Mouse (Mus musculus): ENCODE measurements around the gene Ccl5. TPM values are rescaled to one million over a fixed set of nuclear protein-coding genes. Genes with fewer than 3 reads are reported as not detected.
A peak's percentile ranks its signal among the peaks of the same experiment; 100 is the strongest.
"Not testable (repeated sequence)": the region's sequence is repeated elsewhere in the genome, so short reads cannot be mapped to it uniquely, and the experiment has no call there.

The Ccl5 gene
- polyA plus RNA-seq, 1 experiment from 2014 or later: not detected

GRCm38 (mm10) chr11:83562311-83562887 is 32.1 kb upstream of the Ccl5 start:
- H3K27me3 ChIP-seq (ENCODE audit: low read depth, poor library complexity, severe bottlenecking): no peaks in the 10 kb centered on the region
- WGBS: 82% methylated on average over 6 of the region's 6 CpGs
- no peaks in the 10 kb centered on the region for H3K36me3 ChIP-seq
- H3K9me3 ChIP-seq (replicated peaks): no peaks in the 10 kb centered on the region
- H3K4me3 ChIP-seq: no peak overlapping the region
- H3K27ac ChIP-seq (replicated peaks): no peak overlapping the region
- no peak for DNase-seq (ENCODE audit: low spot score)
- H3K4me1 ChIP-seq: 0 out of 2 replicates have a peak, but pooled peaks cover 3% of the 10 kb centered on the region

DNA sequence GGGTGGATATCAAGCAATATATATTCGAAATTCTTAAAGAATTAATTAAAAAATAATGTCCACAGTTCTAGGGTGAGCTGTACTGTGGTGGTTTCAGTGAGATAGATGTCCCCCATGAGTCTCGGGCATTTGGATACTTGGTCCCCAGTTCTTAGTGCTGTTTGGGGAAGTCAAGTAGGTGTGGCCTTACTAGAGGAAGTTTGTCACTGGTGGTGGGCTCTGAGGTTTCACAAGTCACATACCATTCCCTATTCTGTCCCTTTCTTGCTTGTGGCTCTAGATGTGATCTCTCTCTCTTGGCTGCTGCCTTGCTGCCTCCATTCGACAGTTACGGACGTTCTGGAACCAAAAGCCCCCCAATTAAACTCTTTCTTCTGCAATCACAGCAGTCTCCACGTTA is 30.1 kb upstream of the Ccl5 start:
- Histone ChIP-seq H3K4me3 (no peak overlapping the region), H3K9me3 (replicated peaks) (no peaks in the 10 kb centered on the region), H3K27me3 (ENCODE audit: low read depth, poor library complexity, severe bottlenecking) (no peaks in the 10 kb centered on the region), H3K27ac (replicated peaks) (no peak overlapping the region), H3K4me1 (peaks cover 12% of the 10 kb centered on the region; the same call in 1 of the 2 replicates), H3K36me3 (no peaks in the 10 kb centered on the region)
- DNase-seq (ENCODE audit: low spot score): no peak
- 81% methylated on average over 6 of the region's 6 CpGs for WGBS

GRCm38 (mm10) chr11:83557074-83557473 is 26.8 kb upstream of the Ccl5 start:
- H3K4me1 ChIP-seq: peaks cover 12% of the 10 kb centered on the region; the same call in 1 of the 2 replicates
- H3K9me3 ChIP-seq (replicated peaks): no peaks in the 10 kb centered on the region
- H3K27me3 ChIP-seq (ENCODE audit: low read depth, poor library complexity, severe bottlenecking): no peaks in the 10 kb centered on the region
- 54% methylated on average over 10 of the region's 10 CpGs for WGBS
- H3K36me3 ChIP-seq: no peaks in the 10 kb centered on the region
- H3K4me3 ChIP-seq: no peak overlapping the region
- no peak overlapping the region for H3K27ac ChIP-seq (replicated peaks)
- DNase-seq (ENCODE audit: low spot score): no peak

GRCm38 (mm10) chr11:83556085-83556781 is 25.9 kb upstream of the Ccl5 start:
- DNase-seq (ENCODE audit: low spot score): peak; percentile 22
- Histone ChIP-seq H3K36me3 (no peaks in the 10 kb centered on the region), H3K27ac (replicated peaks) (no peak overlapping the region), H3K4me1 (peaks cover 12% of the 10 kb centered on the region; the same call in 1 of the 2 replicates), H3K27me3 (ENCODE audit: low read depth, poor library complexity, severe bottlenecking) (no peaks in the 10 kb centered on the region), H3K9me3 (replicated peaks) (no peaks in the 10 kb centered on the region), H3K4me3 (no peak overlapping the region)
- WGBS: 34% methylated on average over 8 of the region's 8 CpGs

DNA sequence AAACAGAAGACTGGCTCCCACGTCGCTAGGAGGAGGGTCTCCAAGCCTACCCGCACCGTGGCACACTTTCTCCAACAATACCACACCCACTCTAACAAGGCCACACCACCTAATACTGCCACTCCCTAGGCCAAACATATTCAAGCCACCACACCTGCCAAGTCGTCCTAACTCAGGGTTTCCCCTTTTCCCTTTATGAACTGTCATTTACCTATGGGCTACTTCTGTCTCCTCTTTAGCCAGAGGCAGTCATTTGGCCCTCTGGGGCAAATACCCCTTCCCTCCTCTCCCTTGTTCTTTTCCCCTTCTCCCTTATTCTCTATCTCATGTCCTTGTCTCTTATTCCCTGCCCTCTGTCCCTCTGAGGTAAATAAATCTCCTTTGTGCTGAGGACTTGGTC is 21.4 kb upstream of the Ccl5 start:
- no peaks in the 10 kb centered on the region for H3K9me3 ChIP-seq (replicated peaks)
- no peaks in the 10 kb centered on the region for H3K27me3 ChIP-seq (ENCODE audit: low read depth, poor library complexity, severe bottlenecking)
- H3K36me3 ChIP-seq: no peaks in the 10 kb centered on the region
- no peak overlapping the region for H3K27ac ChIP-seq (replicated peaks)
- no peak for DNase-seq (ENCODE audit: low spot score)
- H3K4me1 ChIP-seq: peaks cover 3% of the 10 kb centered on the region; the same call in 1 of the 2 replicates
- 85% methylated on average over 5 of the region's 5 CpGs for WGBS
- no peak overlapping the region for H3K4me3 ChIP-seq

DNA sequence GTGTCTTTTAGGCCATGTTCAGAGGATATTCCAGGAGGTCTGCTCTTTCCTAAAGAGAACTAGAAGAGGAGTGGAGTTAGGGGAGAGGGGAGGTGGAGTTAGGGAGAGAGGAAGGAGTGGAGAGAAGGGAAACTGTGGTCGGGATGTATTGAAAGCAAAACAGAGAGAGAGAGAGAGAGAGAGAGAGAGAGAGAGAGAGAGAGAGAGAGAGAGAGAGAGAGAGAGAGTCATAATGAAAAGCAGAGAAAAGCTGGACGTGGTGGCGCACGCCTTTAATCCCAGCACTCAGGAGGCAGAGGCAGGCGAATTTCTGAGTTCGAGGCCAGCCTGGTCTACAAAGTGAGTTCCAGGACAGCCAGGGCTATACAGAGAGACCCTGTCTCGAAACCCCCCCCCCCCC is 20.7 kb upstream of the Ccl5 start:
- not testable (repeated sequence) for H3K4me3 ChIP-seq, H3K4me1 ChIP-seq

GRCm38 (mm10) chr11:83550186-83550632 is 19.9 kb upstream of the Ccl5 start:
- no peak overlapping the region for H3K4me3 ChIP-seq
- no peaks in the 10 kb centered on the region for H3K4me1 ChIP-seq
- no peaks in the 10 kb centered on the region for H3K36me3 ChIP-seq
- WGBS: 97% methylated on average over 5 of the region's 5 CpGs
- no peaks in the 10 kb centered on the region for H3K27me3 ChIP-seq (ENCODE audit: low read depth, poor library complexity, severe bottlenecking)
- no peak for DNase-seq (ENCODE audit: low spot score)
- no peaks in the 10 kb centered on the region for H3K9me3 ChIP-seq (replicated peaks)
- no peak overlapping the region for H3K27ac ChIP-seq (replicated peaks)

More for the DNA sequence above, 20.7 kb upstream of the Ccl5 start:
- not testable (repeated sequence) for H3K9me3 ChIP-seq (replicated peaks); H3K27ac ChIP-seq (replicated peaks); H3K36me3 ChIP-seq; H3K27me3 ChIP-seq (ENCODE audit: low read depth, poor library complexity, severe bottlenecking); DNase-seq (ENCODE audit: low spot score)
- WGBS: 91% methylated on average over 7 of the region's 7 CpGs

DNA sequence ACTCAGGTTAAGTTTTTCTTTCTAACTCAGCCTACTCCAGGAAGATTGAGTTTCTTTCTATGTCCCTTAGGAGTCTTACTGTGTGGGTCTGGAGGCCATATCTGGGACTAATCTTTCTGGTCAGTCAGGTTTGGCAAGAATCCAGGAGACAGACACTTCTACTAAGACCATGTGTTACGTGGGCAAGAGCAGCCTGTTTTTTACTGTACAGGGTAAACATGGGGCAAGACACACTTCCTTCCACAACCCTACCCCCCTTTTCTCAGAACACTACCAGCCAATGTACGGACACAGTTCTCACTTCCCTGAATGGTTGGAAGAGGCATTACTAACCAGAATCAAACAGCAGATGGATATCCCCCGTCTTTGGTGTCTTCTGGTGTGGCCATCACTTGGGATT is 13.9 kb upstream of the Ccl5 start:
- no peaks in the 10 kb centered on the region for H3K9me3 ChIP-seq (replicated peaks)
- DNase-seq (ENCODE audit: low spot score): no peak
- H3K27ac ChIP-seq (replicated peaks): no peak overlapping the region
- 85% methylated on average over 3 of the region's 3 CpGs for WGBS
- H3K36me3 ChIP-seq: no peaks in the 10 kb centered on the region
- no peak overlapping the region for H3K4me3 ChIP-seq
- H3K27me3 ChIP-seq (ENCODE audit: low read depth, poor library complexity, severe bottlenecking): no peaks in the 10 kb centered on the region
- no peaks in the 10 kb centered on the region for H3K4me1 ChIP-seq

GRCm38 (mm10) chr11:83541415-83541814 is 11.1 kb upstream of the Ccl5 start:
- Histone ChIP-seq H3K4me3 (no peak overlapping the region), H3K36me3 (no peaks in the 10 kb centered on the region), H3K27me3 (ENCODE audit: low read depth, poor library complexity, severe bottlenecking) (no peaks in the 10 kb centered on the region), H3K4me1 (no peaks in the 10 kb centered on the region), H3K27ac (replicated peaks) (no peak overlapping the region), H3K9me3 (replicated peaks) (no peaks in the 10 kb centered on the region)
- WGBS: 92% methylated on average over 3 of the region's 3 CpGs
- DNase-seq (ENCODE audit: low spot score): no peak

GRCm38 (mm10) chr11:83540931-83541330 is 10.6 kb upstream of the Ccl5 start:
- WGBS: 87% methylated on average over 2 of the region's 2 CpGs

DNA sequence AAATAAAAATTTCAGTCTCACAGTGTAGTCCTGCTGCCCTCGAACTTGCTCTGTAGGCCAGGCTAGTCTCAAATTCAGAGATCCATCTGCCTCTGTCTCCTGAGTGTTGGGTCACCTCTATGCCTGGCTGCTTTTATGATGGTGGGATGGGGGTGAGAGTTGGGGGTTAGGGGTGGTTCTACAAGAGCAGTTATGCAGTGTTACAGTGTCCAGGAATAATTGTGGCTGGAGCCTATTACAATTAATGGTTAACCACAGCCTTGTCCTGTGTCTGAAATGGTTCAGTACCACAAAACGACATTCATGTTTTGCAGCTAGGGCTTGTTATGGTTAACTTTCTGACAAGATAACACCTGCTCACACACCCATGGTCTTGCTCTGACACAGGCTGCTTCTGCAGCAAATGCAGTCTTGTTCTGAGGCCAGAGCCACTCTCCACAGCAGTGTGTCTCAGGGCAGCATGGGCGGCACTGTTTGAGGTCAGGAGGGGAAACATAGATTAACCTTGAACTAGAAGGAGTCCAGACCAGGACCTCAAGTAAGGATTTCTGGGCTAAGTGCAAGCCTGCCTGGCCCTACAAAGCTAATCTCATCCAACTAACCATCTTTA is 8.5 kb upstream of the Ccl5 start:
- no peaks in the 10 kb centered on the region for H3K27me3 ChIP-seq (ENCODE audit: low read depth, poor library complexity, severe bottlenecking)

More at GRCm38 (mm10) chr11:83540931-83541330, 10.6 kb upstream of the Ccl5 start:
- no peak for DNase-seq (ENCODE audit: low spot score)
- no peaks in the 10 kb centered on the region for H3K36me3 ChIP-seq
- no peaks in the 10 kb centered on the region for H3K9me3 ChIP-seq (replicated peaks)
- no peak overlapping the region for H3K4me3 ChIP-seq
- no peak overlapping the region for H3K27ac ChIP-seq (replicated peaks)
- no peaks in the 10 kb centered on the region for H3K4me1 ChIP-seq
- H3K27me3 ChIP-seq (ENCODE audit: low read depth, poor library complexity, severe bottlenecking): no peaks in the 10 kb centered on the region

DNA sequence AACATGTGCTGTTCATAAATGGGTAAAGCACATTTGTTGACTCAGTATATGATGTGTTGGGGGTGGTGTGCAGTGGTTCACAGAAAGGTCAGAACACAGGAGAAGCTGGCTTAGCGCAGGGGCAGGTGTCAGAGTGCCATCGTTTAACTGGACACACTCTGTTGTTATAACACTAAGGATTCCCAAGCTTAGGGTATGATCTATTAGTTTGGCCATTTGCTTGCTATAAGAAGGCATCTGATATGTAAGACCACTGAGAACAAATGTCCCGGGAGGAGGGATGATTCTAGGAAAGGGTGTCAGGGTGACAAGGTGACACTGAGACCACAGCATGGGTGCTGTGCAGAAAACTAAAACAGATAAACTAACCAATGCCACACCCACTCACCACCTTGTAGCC is 6.5 kb upstream of the Ccl5 start:
- WGBS: 91% methylated on average over 3 of the region's 3 CpGs
- H3K4me3 ChIP-seq: no peak overlapping the region
- no peaks in the 10 kb centered on the region for H3K4me1 ChIP-seq
- no peaks in the 10 kb centered on the region for H3K36me3 ChIP-seq
- no peak for DNase-seq (ENCODE audit: low spot score)
- H3K27me3 ChIP-seq (ENCODE audit: low read depth, poor library complexity, severe bottlenecking): no peaks in the 10 kb centered on the region
- no peaks in the 10 kb centered on the region for H3K9me3 ChIP-seq (replicated peaks)
- H3K27ac ChIP-seq (replicated peaks): no peak overlapping the region

More for the DNA sequence above, 8.5 kb upstream of the Ccl5 start:
- 87% methylated on average over 3 of the region's 3 CpGs for WGBS
- H3K9me3 ChIP-seq (replicated peaks): no peaks in the 10 kb centered on the region
- H3K4me3 ChIP-seq: no peak overlapping the region
- H3K27ac ChIP-seq (replicated peaks): no peak overlapping the region
- no peak for DNase-seq (ENCODE audit: low spot score)
- no peaks in the 10 kb centered on the region for H3K36me3 ChIP-seq
- H3K4me1 ChIP-seq: no peaks in the 10 kb centered on the region

Data from midbrain, embryonic 10.5 days (tissue).